Mouse (Mus musculus): ENCODE measurements around the gene Pias3.

- TF ChIP-seq GATA1 (IDR thresholded peaks at IDR 0.05; ENCODE audit: low read length) (no peak), TAL1 (IDR thresholded peaks at IDR 0.05; ENCODE audit: low read length) (no peak)
Observed at GRCm38 (mm10) chr3:96733984-96734383, 37.8 kb downstream of the Pias3 start.

Data from erythroblast, embryonic 14.5 days (primary cell).